Mouse (Mus musculus): ENCODE measurements around the gene Tmem220. TPM values are rescaled to one million over a fixed set of nuclear protein-coding genes. Genes with fewer than 3 reads are reported as not detected.

Gene Tmem220
- total and polyA plus RNA-seq, 3 experiments: 0.30 to 1.6 (median 0.36) TPM

DNA sequence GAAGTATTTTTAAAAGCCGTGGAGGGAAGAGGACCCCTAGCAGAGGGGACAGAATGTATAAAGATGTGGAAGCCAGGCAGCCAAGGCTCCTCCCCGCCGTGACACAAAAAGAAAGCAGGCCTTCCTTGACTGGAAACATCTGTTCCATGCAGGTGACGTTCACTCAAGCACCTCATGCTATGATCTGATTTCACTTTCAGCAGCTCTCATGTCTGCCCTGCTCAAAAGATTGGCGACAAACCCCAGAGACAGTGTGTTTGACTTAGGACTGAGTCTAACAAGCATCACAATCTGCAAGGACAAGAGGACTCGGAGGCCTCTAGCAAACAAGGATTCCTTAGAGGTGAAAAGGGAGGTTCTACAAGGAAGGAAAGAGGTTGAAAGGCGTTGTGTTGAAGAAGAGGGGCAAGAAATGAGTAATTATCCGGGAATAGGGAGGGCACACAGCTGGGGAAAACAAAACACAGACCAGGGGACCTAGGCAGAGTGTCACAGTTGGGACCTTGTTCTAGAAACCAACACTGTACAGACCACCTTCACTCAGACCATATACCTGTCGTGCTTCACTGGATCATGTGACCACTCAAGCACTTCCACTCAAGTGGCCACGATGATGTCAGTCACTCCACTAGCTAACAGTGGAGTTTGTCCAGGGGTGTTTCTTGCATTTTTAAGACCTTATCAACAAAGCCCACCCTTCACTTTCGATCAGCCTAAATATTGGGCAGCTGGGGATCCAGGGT lies 41.4 kb upstream of the Tmem220 start:
- Histone ChIP-seq H3K4me1 (ENCODE audit: control insufficient read depth in 1 of 2, insufficient read depth in 2 of 2) (peaks cover 9 to 25% of the 10 kb centered on the region in 2 experiments; a peak in 3 of 4 replicates), H3K4me3 (replicated peaks in 1 of 3; ENCODE audit: low read depth in 2 of 3, low read length in 2 of 3, poor library complexity in 1 of 3) (peak overlapping the region in 1 of 3 experiments; percentile 4), H3K79me2 (replicated peaks; ENCODE audit: control insufficient read depth, extremely low read depth, insufficient read depth, poor library complexity, severe bottlenecking) (no peaks in the 10 kb centered on the region), H3K27me3 (replicated peaks) (peaks cover 73% of the 10 kb centered on the region), H3K27ac (ENCODE audit: insufficient read depth, low read depth) (no peak overlapping the region), H3K9ac (ENCODE audit: insufficient read depth, low read depth) (peak overlapping the region; percentile 73; the same call in 1 of the 2 replicates), H3K9me3 (replicated peaks; ENCODE audit: low read length) (no peaks in the 10 kb centered on the region), H3K36me3 (replicated peaks in 1 of 2; ENCODE audit: control insufficient read depth in 1 of 2, insufficient read depth in 1 of 2, low read length in 1 of 2) (no peaks in the 10 kb centered on the region), H3K4me2 (ENCODE audit: insufficient read depth, low read depth, poor library complexity, severe bottlenecking) (peak overlapping the region; percentile 97)
- peak; percentile 72 for DNase-seq (ENCODE audit: extremely low read depth)
- dilution Hi-C loops (cut with MboI; ENCODE audit: extremely low pct_ligation_motif_present, extremely low pct_unique_long_range_greater_than_20kb, low sequenced_read_pairs): no loop called here
- in situ Hi-C loops (cut with MboI; ENCODE audit: low pct_ligation_motif_present, low pct_unique_long_range_greater_than_20kb, low sequenced_read_pairs): loop anchor here (5.0 kb wide), 1 partner anchor 61 kb away; no protein-coding TSS in a partner anchor
- peak; percentile 32; the same call in 1 of the 2 replicates for TF ChIP-seq MAZ (IDR thresholded peaks at IDR 0.05; ENCODE audit: low read depth, low read length)
- no peak for TF ChIP-seq PAX5 (IDR thresholded peaks at IDR 0.05; ENCODE audit: low read length)
- no peak; the same call in 1 of the 2 replicates for TF ChIP-seq UBTF (IDR thresholded peaks at IDR 0.05; ENCODE audit: low read depth, low read length)
- peak; percentile 73 for TF ChIP-seq JUND (conservative IDR thresholded peaks at IDR 0.05; ENCODE audit: low read depth, low read length)
- no peak for TF ChIP-seq RAD21 (IDR thresholded peaks at IDR 0.05; ENCODE audit: low read depth, low read length)
- TF ChIP-seq MXI1 (IDR thresholded peaks at IDR 0.05; ENCODE audit: low read depth, low read length): peak; percentile 50; the same call in 1 of the 2 replicates
- TF ChIP-seq TBP (conservative IDR thresholded peaks at IDR 0.05; ENCODE audit: low read depth, low read length): no peak
- peak; percentile 47; the same call in 1 of the 2 replicates for TF ChIP-seq MAX (IDR thresholded peaks at IDR 0.05; ENCODE audit: low read length)
- peak; percentile 93 for TF ChIP-seq RCOR1 (conservative IDR thresholded peaks at IDR 0.05; ENCODE audit: low read depth, low read length)
- TF ChIP-seq SMC3 (IDR thresholded peaks at IDR 0.05; ENCODE audit: low read depth, low read length): no peak
- peak; percentile 71 for TF ChIP-seq JUN (IDR thresholded peaks at IDR 0.05; ENCODE audit: insufficient read depth, low read depth, low read length)
- peak; percentile 64; the same call in 1 of the 2 replicates for TF ChIP-seq CHD1 (IDR thresholded peaks at IDR 0.05; ENCODE audit: low read depth, low read length)
- TF ChIP-seq ZC3H11A (IDR thresholded peaks at IDR 0.05; ENCODE audit: low read depth, low read length): no peak
- peak; percentile 91 for TF ChIP-seq EP300 (IDR thresholded peaks at IDR 0.05; ENCODE audit: low read length)
- peak; percentile 95 for TF ChIP-seq IRF4 (IDR thresholded peaks at IDR 0.05; ENCODE audit: low read depth, low read length)
- peak; percentile 92 for TF ChIP-seq TCF12 (IDR thresholded peaks at IDR 0.05; ENCODE audit: low read depth, low read length)
- TF ChIP-seq POLR2A (IDR thresholded peaks at IDR 0.05; ENCODE audit: low read depth, low read length): no peak
- TF ChIP-seq GABPA (IDR thresholded peaks at IDR 0.05; ENCODE audit: insufficient replicate concordance, low read depth, low read length): no peak
- peak; percentile 62 for TF ChIP-seq USF1 (IDR thresholded peaks at IDR 0.05; ENCODE audit: low read depth, low read length)
- TF ChIP-seq CTCF (conservative IDR thresholded peaks at IDR 0.05 in 1 of 2, IDR thresholded peaks at IDR 0.05 in 1 of 2; ENCODE audit: low read depth in 2 of 2, low read length in 2 of 2): no peak
- TF ChIP-seq NELFE (IDR thresholded peaks at IDR 0.05; ENCODE audit: low read depth, low read length): 0 out of 2 replicates have a peak, but pooled peaks have one; percentile 1
- TF ChIP-seq E2F4 (IDR thresholded peaks at IDR 0.05; ENCODE audit: insufficient replicate concordance, low read depth, low read length): no peak
- no peak for TF ChIP-seq NRF1 (IDR thresholded peaks at IDR 0.05; ENCODE audit: low read depth, low read length)
- peak; percentile 82 for TF ChIP-seq SIN3A (IDR thresholded peaks at IDR 0.05; ENCODE audit: low read length)
- TF ChIP-seq USF2 (conservative IDR thresholded peaks at IDR 0.05; ENCODE audit: low read depth, low read length): peak; percentile 59
- 0 out of 2 replicates have a peak, but pooled peaks have one; percentile 59 for TF ChIP-seq ZMIZ1 (IDR thresholded peaks at IDR 0.05; ENCODE audit: low read depth, low read length)
- TF ChIP-seq ZKSCAN1 (IDR thresholded peaks at IDR 0.05; ENCODE audit: borderline replicate concordance, low read depth, low read length): no peak
- TF ChIP-seq ETS1 (conservative IDR thresholded peaks at IDR 0.05; ENCODE audit: low read depth, low read length): peak; percentile 90
- TF ChIP-seq ZNF384 (IDR thresholded peaks at IDR 0.05; ENCODE audit: low read depth, low read length): no peak
- no peak for TF ChIP-seq KAT2A (IDR thresholded peaks at IDR 0.05; ENCODE audit: insufficient replicate concordance, low read length)
- 0 out of 2 replicates have a peak, but pooled peaks have one; percentile 38 for TF ChIP-seq HCFC1 (IDR thresholded peaks at IDR 0.05; ENCODE audit: low read depth, low read length)
- peak; percentile 82 for TF ChIP-seq MYC (IDR thresholded peaks at IDR 0.05; ENCODE audit: low read depth, low read length)
- TF ChIP-seq CHD2 (IDR thresholded peaks at IDR 0.05; ENCODE audit: low read length): peak; percentile 70
- peak; percentile 93 for TF ChIP-seq BHLHE40 (IDR thresholded peaks at IDR 0.05; ENCODE audit: low read depth, low read length)
- TF ChIP-seq MEF2A (IDR thresholded peaks at IDR 0.05; ENCODE audit: borderline replicate concordance, low read depth, low read length): no peak; the same call in none of the 2 replicates
- peak; percentile 9; the same call in 1 of the 2 replicates for TF ChIP-seq ELF1 (IDR thresholded peaks at IDR 0.05; ENCODE audit: low read depth, low read length)
- no peak for TF ChIP-seq POLR2AphosphoS2 (IDR thresholded peaks at IDR 0.05; ENCODE audit: low read depth, low read length)
- TF ChIP-seq MAFK (IDR thresholded peaks at IDR 0.05; ENCODE audit: insufficient replicate concordance, low read length): no peak

All from CH12.LX (cell line).